ENCODE assay signal across 28 mouse cellular contexts in the genomic region with DNA sequence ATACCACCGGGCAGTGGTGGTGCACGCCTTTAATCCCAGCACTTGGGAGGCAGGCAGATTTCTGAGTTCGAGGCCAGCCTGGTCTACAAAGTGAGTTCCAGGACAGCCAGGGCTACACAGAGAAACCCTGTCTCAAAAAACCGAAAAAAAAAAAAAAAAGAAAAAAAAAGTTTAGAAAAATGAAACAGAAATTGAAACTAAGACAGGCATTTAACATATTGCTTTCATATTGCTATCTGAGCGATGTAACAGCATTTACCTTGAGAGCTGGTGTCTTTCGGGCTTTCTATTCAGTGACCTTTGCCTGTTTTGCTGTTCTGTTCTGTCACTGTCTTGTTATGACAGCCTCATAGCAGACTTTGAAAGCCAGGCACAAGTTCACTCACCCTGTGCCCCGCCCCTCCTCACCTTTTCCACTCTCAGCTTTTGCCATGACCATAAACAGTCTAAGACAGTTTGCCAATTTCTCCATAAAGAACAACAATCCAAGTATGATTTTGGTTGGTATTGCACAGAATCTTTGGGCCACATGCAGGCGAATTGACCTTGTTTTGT. TPM values are rescaled to one million over a fixed set of nuclear protein-coding genes. Genes with fewer than 3 reads are reported as not detected.
DNase-seq lines count a peak whose midpoint lies in the region.
"Had no signal": no experiment of that assay in that cellular context is flagged by ENCODE, and none has a peak within 500 bp of the region (broad histone marks: within the 10 kb centered on the region; RNA-seq: fewer than 3 reads in every experiment).

No protein-coding gene starts in this region.

- peak; percentile 59 for DNase-seq in heart, adult 11 months
- no peak for DNase-seq in heart, adult 9 months (ENCODE audit: low spot score in 2 of 2)
- DNase-seq in kidney, adult 9 months = peak; percentile 13
- no peak for DNase-seq in kidney, adult 11 months
- DNase-seq in adipocyte (ENCODE audit: low spot score) = peak; percentile 48
- no peak for DNase-seq in T-cell, adult 2 months (ENCODE audit: low spot score)
- DNase-seq in adrenal gland, adult 2 months = no peak
- DNase-seq: adrenal gland, postnatal 10 days; B cell, adult 2 months; cerebellum, adult 11 months; cerebellum, adult 2 months; cerebellum, adult 9-11 months; cerebellum, postnatal 25 days; forebrain, postnatal 0 days; gastrocnemius, adult 2 months; gastrocnemius, postnatal 14 days; heart, adult 18-20 months; heart, postnatal 14 days; heart, postnatal 4 days had no signal

RNA-seq across cellular contexts. Expression of gene Cdrt4, which starts 6.7 kb away (rescaled TPM):
- total RNA-seq in adrenal gland, adult 2 months (2021) = not detected
- 0.16 TPM in 1 of 2 replicates, not detected in the other for polyA plus RNA-seq in adrenal gland, adult 2 months (2012; rRNA removed)
- total RNA-seq: adrenal gland, postnatal 10 days; common myeloid progenitor, adult 5-6 weeks; forebrain, postnatal 0 days; gastrocnemius, adult 2 months; gastrocnemius, postnatal 14 days; heart, adult 18-20 months; heart, postnatal 14 days; hindbrain, postnatal 0 days had no signal
- polyA plus RNA-seq: forebrain, embryonic 11.5 days; forebrain, embryonic 14.5 days; forebrain, postnatal 0 days; G1E; heart, embryonic 13.5 days; hindbrain, embryonic 11.5 days; hindbrain, embryonic 14.5 days; Patski had no signal

Comparison
In these comparisons a context has a peak if more than half of its experiments do, and no peak if none do; other contexts are left out.
1. DNase-seq: peak in heart, adult 11 months (single experiment), kidney, adult 9 months (single experiment) and adipocyte (single experiment); none in heart, adult 9 months (0 of 2), kidney, adult 11 months (single experiment), T-cell, adult 2 months (single experiment) and adrenal gland, adult 2 months (single experiment).